Mouse (Mus musculus): Measurements from ENCODE around the gene Clec1a. TPM values are rescaled to one million over a fixed set of nuclear protein-coding genes. Genes with fewer than 3 reads are reported as not detected.

Clec1a gene
- polyA plus RNA-seq, 1 experiment from 2014 or later, result 10.6 TPM

DNA sequence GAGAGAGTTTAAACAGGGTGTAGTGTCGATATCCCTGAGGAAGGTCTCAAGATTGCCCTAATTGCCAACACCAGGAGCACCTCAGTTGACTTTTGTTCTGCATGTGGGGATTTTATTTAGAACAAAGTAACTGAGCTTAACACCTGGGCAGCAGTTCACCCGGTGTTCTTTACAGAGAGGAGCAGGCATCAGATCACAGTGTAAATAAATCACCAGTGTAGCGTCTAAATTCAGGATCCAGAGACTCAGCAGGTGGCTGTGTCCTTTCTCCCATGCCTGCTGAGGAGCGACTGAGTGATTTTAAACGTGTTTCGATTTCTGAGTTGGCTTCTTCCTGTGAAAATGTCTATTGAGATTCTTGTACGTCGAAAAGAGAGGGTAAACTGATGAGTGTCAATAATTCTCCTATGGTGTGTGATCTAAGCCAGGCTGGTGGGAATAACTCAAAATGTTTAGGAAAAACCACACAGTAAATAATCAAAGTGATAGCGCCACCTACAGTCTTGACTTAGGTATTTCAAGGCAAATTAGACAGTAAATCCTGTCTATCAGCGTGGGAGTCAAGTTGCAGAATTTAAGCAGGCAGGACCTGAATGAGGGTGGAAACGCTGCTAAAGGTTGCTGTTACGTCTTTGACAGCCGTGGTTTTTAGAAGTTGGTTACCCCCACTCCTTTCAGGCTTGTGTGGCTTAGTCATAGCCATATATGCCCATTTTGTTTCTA is 24.8 kb upstream of the Clec1a start:
- ATAC-seq (replicated peaks; ENCODE audit: low FRiP score, low read depth), result no peak
- peaks cover 8% of the 10 kb centered on the region; the same call in 1 of the 2 replicates for H3K4me1 ChIP-seq (replicated peaks; ENCODE audit: insufficient read depth, low read length)
- peak; percentile 83 for TF ChIP-seq CTCF (IDR thresholded peaks at IDR 0.05; ENCODE audit: low read depth)
- H3K4me3 ChIP-seq (replicated peaks; ENCODE audit: low read depth, low read length), result no peak overlapping the region
- no peak overlapping the region for H3K9ac ChIP-seq (ENCODE audit: low read depth, low read length)
- H3K9me3 ChIP-seq (replicated peaks; ENCODE audit: low read length), result no peaks in the 10 kb centered on the region
- H3K27me3 ChIP-seq (ENCODE audit: insufficient read depth, low read length), result no peaks in the 10 kb centered on the region
- no peaks in the 10 kb centered on the region for H3K36me3 ChIP-seq (ENCODE audit: insufficient read depth, low read length)
- DNase-seq (ENCODE audit: low spot score), result peak; percentile 78
- no peak overlapping the region for H3K27ac ChIP-seq
- 17% methylated on average over 13 of the region's 13 CpGs for WGBS
- H3K4me2 ChIP-seq (ENCODE audit: low read length), result peak overlapping the region; percentile 1; the same call in 1 of the 2 replicates

DNA sequence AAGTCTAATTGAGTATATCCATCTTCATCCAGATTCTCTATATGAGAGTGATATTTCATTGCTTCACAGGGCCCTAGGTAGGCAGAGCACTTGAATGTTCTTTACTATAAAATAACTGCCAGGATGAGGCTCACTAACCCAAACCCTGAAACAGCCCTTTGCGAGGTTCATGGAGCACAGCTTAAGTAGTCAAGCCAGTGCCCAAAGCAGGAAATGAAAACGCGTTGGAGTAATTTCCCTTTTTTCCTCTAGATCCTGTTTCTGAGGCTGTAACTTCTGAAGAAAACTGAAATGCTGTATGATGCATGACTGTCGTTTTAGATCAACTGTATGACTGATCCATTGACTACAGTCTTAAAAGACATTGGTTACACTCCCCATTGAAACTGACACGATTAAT is 20.8 kb upstream of the Clec1a start:
- Histone ChIP-seq H3K9me3 (replicated peaks; ENCODE audit: low read length) (no peaks in the 10 kb centered on the region), H3K27ac (no peak overlapping the region), H3K9ac (ENCODE audit: low read depth, low read length) (no peak overlapping the region), H3K4me1 (replicated peaks; ENCODE audit: insufficient read depth, low read length) (no peaks in the 10 kb centered on the region), H3K4me2 (ENCODE audit: low read length) (no peak overlapping the region), H3K36me3 (ENCODE audit: insufficient read depth, low read length) (no peaks in the 10 kb centered on the region), H3K27me3 (ENCODE audit: insufficient read depth, low read length) (no peaks in the 10 kb centered on the region), H3K4me3 (replicated peaks; ENCODE audit: low read depth, low read length) (no peak overlapping the region)
- ATAC-seq (replicated peaks; ENCODE audit: low FRiP score, low read depth) (no peak), DNase-seq (ENCODE audit: low spot score) (peak; percentile 14)
- 45% methylated on average over 5 of the region's 5 CpGs for WGBS
- no peak for TF ChIP-seq CTCF (IDR thresholded peaks at IDR 0.05; ENCODE audit: low read depth)

DNA sequence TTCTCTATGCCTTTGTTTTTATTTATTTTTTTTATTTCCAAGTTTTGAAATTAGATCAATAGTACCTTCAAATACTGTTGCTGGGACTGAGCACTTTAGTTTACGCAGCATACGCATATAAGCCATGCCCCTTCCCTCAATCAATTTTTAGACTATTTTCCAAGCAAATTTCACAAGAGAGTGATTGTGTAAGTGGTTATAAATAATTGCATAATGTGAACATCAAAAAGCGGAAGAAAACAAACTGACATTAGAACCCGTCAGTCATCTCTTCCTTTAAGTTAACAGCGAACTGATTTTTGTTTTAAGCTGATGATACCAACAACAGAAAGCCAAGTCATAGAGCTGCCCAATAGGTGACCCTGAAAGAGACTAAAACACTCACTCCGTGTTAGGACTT is 19.6 kb upstream of the Clec1a start:
- no peaks in the 10 kb centered on the region for H3K9me3 ChIP-seq (replicated peaks; ENCODE audit: low read length)
- DNase-seq (ENCODE audit: low spot score) (no peak), ATAC-seq (replicated peaks; ENCODE audit: low FRiP score, low read depth) (no peak)
- no peak overlapping the region for H3K27ac ChIP-seq
- no peak overlapping the region for H3K4me3 ChIP-seq (replicated peaks; ENCODE audit: low read depth, low read length)
- no peak overlapping the region for H3K9ac ChIP-seq (ENCODE audit: low read depth, low read length)
- no peak for TF ChIP-seq CTCF (IDR thresholded peaks at IDR 0.05; ENCODE audit: low read depth)
- H3K27me3 ChIP-seq (ENCODE audit: insufficient read depth, low read length), result no peaks in the 10 kb centered on the region
- H3K36me3 ChIP-seq (ENCODE audit: insufficient read depth, low read length), result no peaks in the 10 kb centered on the region
- H3K4me1 ChIP-seq (replicated peaks; ENCODE audit: insufficient read depth, low read length), result no peaks in the 10 kb centered on the region
- WGBS, result 91% methylated on average over 6 of the region's 6 CpGs
- no peak overlapping the region for H3K4me2 ChIP-seq (ENCODE audit: low read length)

DNA sequence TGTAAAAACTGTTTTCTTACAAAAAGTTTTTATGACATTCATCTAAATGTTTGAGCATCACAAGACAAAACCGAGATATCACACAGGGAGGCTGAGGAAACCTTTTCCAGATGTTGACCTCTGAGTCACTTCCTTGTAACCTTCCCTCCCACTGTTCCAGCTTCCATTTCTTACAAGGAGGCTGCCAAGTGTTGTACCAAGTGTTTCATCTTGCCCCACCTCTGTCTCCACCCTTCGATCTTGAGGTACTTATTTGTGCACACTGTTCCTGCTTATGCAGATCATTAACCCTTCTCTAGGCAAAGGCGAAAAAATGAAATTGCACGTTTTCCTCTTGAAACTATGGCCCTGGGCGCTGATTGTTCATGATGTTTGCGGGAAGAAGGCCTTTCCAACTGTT is 2.1 kb downstream of the Clec1a start:
- Histone ChIP-seq H3K4me2 (ENCODE audit: low read length) (peak overlapping the region; percentile 35; the same call in 1 of the 2 replicates), H3K27me3 (ENCODE audit: insufficient read depth, low read length) (no peaks in the 10 kb centered on the region), H3K9ac (ENCODE audit: low read depth, low read length) (no peak overlapping the region), H3K27ac (no peak overlapping the region), H3K4me3 (replicated peaks; ENCODE audit: low read depth, low read length) (no peak overlapping the region), H3K4me1 (replicated peaks; ENCODE audit: insufficient read depth, low read length) (0 out of 2 replicates have a peak, but pooled peaks cover 3% of the 10 kb centered on the region), H3K9me3 (replicated peaks; ENCODE audit: low read length) (no peaks in the 10 kb centered on the region), H3K36me3 (ENCODE audit: insufficient read depth, low read length) (no peaks in the 10 kb centered on the region)
- ATAC-seq (replicated peaks; ENCODE audit: low FRiP score, low read depth) (no peak), DNase-seq (ENCODE audit: low spot score) (no peak)
- WGBS, result 58% methylated on average over 6 of the region's 6 CpGs
- TF ChIP-seq CTCF (IDR thresholded peaks at IDR 0.05; ENCODE audit: low read depth), result no peak

DNA sequence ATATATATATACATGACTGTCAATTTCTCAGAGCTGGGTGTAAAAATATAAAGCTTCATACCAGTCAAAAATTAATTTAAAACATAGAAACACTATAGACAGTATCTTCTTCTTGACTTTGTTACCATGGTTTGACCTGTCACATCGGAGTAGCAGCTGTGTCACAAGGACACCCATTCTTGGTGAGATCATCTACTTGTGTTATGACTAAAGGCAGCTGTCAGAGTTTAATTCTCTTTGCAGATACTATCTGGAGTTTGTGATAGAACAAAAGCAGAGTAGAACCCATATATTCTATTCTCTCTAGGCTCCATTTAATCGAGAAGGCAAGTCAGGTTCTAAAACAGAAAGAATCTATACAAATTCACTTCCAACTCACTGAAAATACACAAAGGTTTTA is 13.8 kb downstream of the Clec1a start:
- 93% methylated on average over 2 of the region's 2 CpGs for WGBS
- no peak for DNase-seq (ENCODE audit: low spot score)
- H3K36me3 ChIP-seq (ENCODE audit: insufficient read depth, low read length), result no peaks in the 10 kb centered on the region
- no peak for TF ChIP-seq CTCF (IDR thresholded peaks at IDR 0.05; ENCODE audit: low read depth)
- H3K9me3 ChIP-seq (replicated peaks; ENCODE audit: low read length), result no peaks in the 10 kb centered on the region
- H3K9ac ChIP-seq (ENCODE audit: low read depth, low read length), result no peak overlapping the region
- no peak overlapping the region for H3K27ac ChIP-seq
- no peak overlapping the region for H3K4me3 ChIP-seq (replicated peaks; ENCODE audit: low read depth, low read length)
- no peak for ATAC-seq (replicated peaks; ENCODE audit: low FRiP score, low read depth)
- H3K27me3 ChIP-seq (ENCODE audit: insufficient read depth, low read length), result no peaks in the 10 kb centered on the region
- no peaks in the 10 kb centered on the region for H3K4me1 ChIP-seq (replicated peaks; ENCODE audit: insufficient read depth, low read length)
- H3K4me2 ChIP-seq (ENCODE audit: low read length), result no peak overlapping the region

DNA sequence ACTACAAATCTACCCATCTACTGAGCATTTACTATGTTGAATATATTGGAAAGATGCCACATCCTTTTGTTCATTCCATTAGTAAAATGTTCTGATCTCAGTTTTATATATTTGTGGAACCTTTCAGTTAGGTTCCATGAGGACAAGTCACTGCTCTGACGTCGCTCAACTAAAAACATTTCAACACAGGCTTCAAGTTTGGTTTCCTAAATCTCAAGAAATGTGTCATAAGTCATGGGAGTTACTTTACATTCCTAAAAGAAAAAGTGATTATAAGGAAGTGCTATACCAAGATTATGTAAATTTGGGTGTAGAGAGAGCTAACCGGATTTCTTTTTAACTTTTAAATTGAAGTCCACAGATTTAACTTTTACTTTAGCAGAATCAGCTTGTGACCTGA is 15.8 kb downstream of the Clec1a start:
- Histone ChIP-seq H3K9me3 (replicated peaks; ENCODE audit: low read length) (no peaks in the 10 kb centered on the region), H3K4me1 (replicated peaks; ENCODE audit: insufficient read depth, low read length) (no peaks in the 10 kb centered on the region), H3K4me2 (ENCODE audit: low read length) (no peak overlapping the region), H3K27me3 (ENCODE audit: insufficient read depth, low read length) (no peaks in the 10 kb centered on the region), H3K27ac (no peak overlapping the region), H3K36me3 (ENCODE audit: insufficient read depth, low read length) (no peaks in the 10 kb centered on the region), H3K4me3 (replicated peaks; ENCODE audit: low read depth, low read length) (no peak overlapping the region), H3K9ac (ENCODE audit: low read depth, low read length) (no peak overlapping the region)
- DNase-seq (ENCODE audit: low spot score) (no peak), ATAC-seq (replicated peaks; ENCODE audit: low FRiP score, low read depth) (no peak)
- 89% methylated on average over 3 of the region's 3 CpGs for whole genome bisulfite sequencing
- no peak for TF ChIP-seq CTCF (IDR thresholded peaks at IDR 0.05; ENCODE audit: low read depth)

DNA sequence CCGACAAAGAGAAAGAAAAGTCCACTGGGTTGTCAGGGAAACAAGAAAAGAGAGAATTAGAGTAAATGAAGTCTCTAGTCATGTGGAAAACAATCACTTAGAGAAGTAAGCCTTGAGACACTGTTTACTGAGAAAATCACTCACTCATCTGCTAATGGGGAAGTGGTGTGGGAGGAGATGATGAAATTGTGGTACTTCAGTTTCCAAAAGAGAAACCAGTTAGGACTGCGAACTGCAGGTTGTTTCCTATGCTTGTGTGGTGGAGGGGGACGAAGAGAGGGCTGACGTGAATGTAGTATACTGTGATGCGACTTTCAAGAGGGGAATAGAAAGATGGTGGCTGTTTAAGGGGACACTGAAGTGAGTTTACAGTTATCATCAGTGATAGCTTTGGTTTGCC is 17.6 kb downstream of the Clec1a start:
- H3K36me3 ChIP-seq (ENCODE audit: insufficient read depth, low read length), result no peaks in the 10 kb centered on the region
- no peaks in the 10 kb centered on the region for H3K4me1 ChIP-seq (replicated peaks; ENCODE audit: insufficient read depth, low read length)
- no peaks in the 10 kb centered on the region for H3K9me3 ChIP-seq (replicated peaks; ENCODE audit: low read length)
- H3K27me3 ChIP-seq (ENCODE audit: insufficient read depth, low read length), result no peaks in the 10 kb centered on the region
- H3K27ac ChIP-seq, result no peak overlapping the region
- ATAC-seq (replicated peaks; ENCODE audit: low FRiP score, low read depth), result no peak
- TF ChIP-seq CTCF (IDR thresholded peaks at IDR 0.05; ENCODE audit: low read depth), result no peak
- no peak for DNase-seq (ENCODE audit: low spot score)
- H3K9ac ChIP-seq (ENCODE audit: low read depth, low read length), result no peak overlapping the region
- no peak overlapping the region for H3K4me2 ChIP-seq (ENCODE audit: low read length)
- no peak overlapping the region for H3K4me3 ChIP-seq (replicated peaks; ENCODE audit: low read depth, low read length)
- 86% methylated on average over 5 of the region's 5 CpGs for WGBS

Data from kidney, postnatal 0 days (tissue).